Mouse (Mus musculus) myocyte (in vitro differentiated cells): ENCODE data around the gene Rgs9. TPM values are rescaled to one million over a fixed set of nuclear protein-coding genes. Genes with fewer than 3 reads are reported as not detected.

Experiments used
- H3K27me3 ChIP-seq: one replicate; pipeline ENCODE4 v1.6.1; 2011; ENCODE audit not compliant: control insufficient read depth, insufficient read depth, insufficient read length
- H3K36me3 ChIP-seq: one replicate; pipeline ENCODE4 v1.6.1; 2011; ENCODE audit not compliant: control insufficient read depth, insufficient read depth
- H3K4me2 ChIP-seq: one replicate; pipeline ENCODE4 v1.6.1; 2011; ENCODE audit warnings: low read depth, control low read depth
- H3K4me3 ChIP-seq: one replicate; pipeline ENCODE4 v1.5.1; 2011; ENCODE audit warnings: mild to moderate bottlenecking, control low read depth, moderate library complexity
- H3K79me2 ChIP-seq: one replicate; pipeline ENCODE4 v1.6.1; 2011; ENCODE audit not compliant: control insufficient read depth, insufficient read depth
- H3ac ChIP-seq: one replicate; pipeline ENCODE4 v1.6.1; 2011; ENCODE audit not compliant: control insufficient read depth, insufficient read length
- CEBPB ChIP-seq: IDR thresholded peaks from 2 replicates; pipeline ENCODE4 v1.6.1; 2011; ENCODE audit warnings: mild to moderate bottlenecking, moderate library complexity; ENCODE audit not compliant: poor library complexity, insufficient read depth, severe bottlenecking
- E2F4 ChIP-seq: IDR thresholded peaks from one replicate; pipeline ENCODE4 v1.6.1; 2011; ENCODE audit warnings: mild to moderate bottlenecking, control low read depth, moderate library complexity; ENCODE audit not compliant: insufficient read depth
- MAX ChIP-seq: IDR thresholded peaks from one replicate; pipeline ENCODE4 v1.6.1; 2011; ENCODE audit warnings: low read depth, mild to moderate bottlenecking, control low read depth
- MYOD1 ChIP-seq, 3 experiments: IDR thresholded peaks; one replicate each; pipeline ENCODE4 v1.6.1; 2011; ENCODE audit warnings: control low read depth in 2 of 3, low read depth in 2 of 3, mild to moderate bottlenecking in 2 of 3, moderate library complexity in 1 of 3; ENCODE audit not compliant: insufficient read length in 2 of 3, control insufficient read depth in 1 of 3
- MYOG ChIP-seq, 3 experiments: IDR thresholded peaks; one replicate each; pipeline ENCODE4 v1.6.1; 2011; ENCODE audit warnings: control low read depth in 2 of 3, low read depth in 2 of 3, mild to moderate bottlenecking in 2 of 3; ENCODE audit not compliant: insufficient read length in 2 of 3, control insufficient read depth in 1 of 3, insufficient read depth in 1 of 3
- POLR2A ChIP-seq: IDR thresholded peaks from one replicate; pipeline ENCODE4 v1.6.1; 2011; ENCODE audit warnings: low read depth, mild to moderate bottlenecking, control low read depth, moderate library complexity; ENCODE audit not compliant: insufficient read length
- POLR2AphosphoS2 ChIP-seq: IDR thresholded peaks from one replicate; pipeline ENCODE4 v1.6.1; 2011; ENCODE audit warnings: low read depth, control low read depth; ENCODE audit not compliant: insufficient read length
- REST ChIP-seq: IDR thresholded peaks from one replicate; pipeline ENCODE4 v1.6.1; 2011; ENCODE audit warnings: mild to moderate bottlenecking, control low read depth, moderate library complexity; ENCODE audit not compliant: insufficient read depth, insufficient read length
- SRF ChIP-seq: IDR thresholded peaks from one replicate; pipeline ENCODE4 v1.6.1; 2011; ENCODE audit warnings: low read depth; ENCODE audit not compliant: control insufficient read depth, insufficient read length
- TCF12 ChIP-seq: IDR thresholded peaks from one replicate; pipeline ENCODE4 v1.6.1; 2011; ENCODE audit warnings: mild to moderate bottlenecking, control low read depth; ENCODE audit not compliant: poor library complexity, insufficient read depth, severe bottlenecking
- TCF3 ChIP-seq: IDR thresholded peaks from one replicate; pipeline ENCODE4 v1.6.1; 2011; ENCODE audit warnings: low read depth, control low read depth; ENCODE audit not compliant: insufficient read length
- USF1 ChIP-seq: IDR thresholded peaks from one replicate; pipeline ENCODE4 v1.6.1; 2011; ENCODE audit warnings: low read depth, mild to moderate bottlenecking, control low read depth, moderate library complexity
- polyA plus RNA-seq: library from polyadenylated mRNA; unstranded; fragments of >200 nt; fragmentation: generic; extraction: Trizol; gene quantifications from one replicate; pipeline ENCODE4 v1.2.1, GENCODE M21; 2012; ENCODE audit warnings: missing spikeins

Gene Rgs9
- polyA plus RNA-seq, 1 experiment = not detected

GRCm38 (mm10) chr11:109238671-109239070 is 59.3 kb downstream of the Rgs9 start:
- no peaks in the 10 kb centered on the region for H3K79me2 ChIP-seq
- no peak overlapping the region for H3K4me2 ChIP-seq
- TF ChIP-seq REST (no peak), USF1 (no peak), CEBPB (no peak), E2F4 (no peak), SRF (no peak), POLR2A (no peak), TCF12 (no peak), MAX (no peak), MYOD1 (IDR thresholded peaks at IDR 0.05; ENCODE audit: control insufficient read depth in 1 of 3, insufficient read length in 2 of 3, low read depth in 2 of 3) (no peak)
- no peaks in the 10 kb centered on the region for H3K36me3 ChIP-seq
- peaks cover 5% of the 10 kb centered on the region for H3K27me3 ChIP-seq
- no peak overlapping the region for H3ac ChIP-seq
- no peak overlapping the region for H3K4me3 ChIP-seq

GRCm38 (mm10) chr11:109237796-109238195 is 60.1 kb downstream of the Rgs9 start:
- Histone ChIP-seq H3ac (no peak overlapping the region), H3K79me2 (no peaks in the 10 kb centered on the region), H3K4me2 (no peak overlapping the region), H3K36me3 (no peaks in the 10 kb centered on the region), H3K27me3 (peaks cover 5% of the 10 kb centered on the region), H3K4me3 (no peak overlapping the region)
- no peak for TF ChIP-seq POLR2AphosphoS2
- no peak for TF ChIP-seq TCF12
- TF ChIP-seq CEBPB = no peak
- TF ChIP-seq REST = no peak
- no peak for TF ChIP-seq USF1
- TF ChIP-seq MAX = no peak
- TF ChIP-seq POLR2A = no peak
- no peak for TF ChIP-seq MYOG (IDR thresholded peaks at IDR 0.05; ENCODE audit: control insufficient read depth in 1 of 3, insufficient read depth in 1 of 3, insufficient read length in 2 of 3, low read depth in 2 of 3)
- no peak for TF ChIP-seq E2F4
- no peak for TF ChIP-seq SRF
- no peak for TF ChIP-seq MYOD1 (IDR thresholded peaks at IDR 0.05; ENCODE audit: control insufficient read depth in 1 of 3, insufficient read length in 2 of 3, low read depth in 2 of 3)
- no peak for TF ChIP-seq TCF3

DNA sequence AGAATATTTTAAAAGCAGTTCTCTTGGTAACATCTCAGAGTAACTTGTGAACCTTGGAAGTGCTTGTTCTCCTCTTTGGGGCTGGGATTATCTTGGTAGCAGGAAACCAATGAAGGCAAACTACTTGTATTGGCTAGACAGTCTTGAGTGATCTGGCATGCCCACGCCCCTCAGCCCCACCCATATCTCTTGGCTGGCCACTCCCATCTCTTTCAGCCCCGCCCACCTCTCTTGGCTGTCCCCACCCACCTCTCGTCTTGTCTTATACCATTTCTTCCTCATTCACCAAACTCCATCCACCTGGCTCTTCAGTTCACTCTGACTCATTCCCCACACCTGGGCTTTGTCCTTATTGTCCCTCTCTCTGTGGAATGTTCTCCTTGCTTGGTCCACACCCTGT is 64.3 kb downstream of the Rgs9 start:
- no peak overlapping the region for H3K4me3 ChIP-seq
- TF ChIP-seq CEBPB = no peak
- no peak for TF ChIP-seq MYOG (IDR thresholded peaks at IDR 0.05; ENCODE audit: control insufficient read depth in 1 of 3, insufficient read depth in 1 of 3, insufficient read length in 2 of 3, low read depth in 2 of 3)
- TF ChIP-seq REST = no peak
- peaks cover 5% of the 10 kb centered on the region for H3K27me3 ChIP-seq
- no peaks in the 10 kb centered on the region for H3K79me2 ChIP-seq
- H3ac ChIP-seq = no peak overlapping the region
- no peak overlapping the region for H3K4me2 ChIP-seq
- no peaks in the 10 kb centered on the region for H3K36me3 ChIP-seq

GRCm38 (mm10) chr11:109232811-109233210 is 65.1 kb downstream of the Rgs9 start:
- Histone ChIP-seq H3ac (no peak overlapping the region), H3K79me2 (no peaks in the 10 kb centered on the region), H3K27me3 (peaks cover 5% of the 10 kb centered on the region), H3K4me3 (no peak overlapping the region), H3K4me2 (no peak overlapping the region), H3K36me3 (no peaks in the 10 kb centered on the region)
- TF ChIP-seq SRF (no peak), CEBPB (no peak), MYOG (IDR thresholded peaks at IDR 0.05; ENCODE audit: control insufficient read depth in 1 of 3, insufficient read depth in 1 of 3, insufficient read length in 2 of 3, low read depth in 2 of 3) (no peak), POLR2AphosphoS2 (no peak), USF1 (no peak), TCF12 (no peak), E2F4 (no peak), POLR2A (no peak)

DNA sequence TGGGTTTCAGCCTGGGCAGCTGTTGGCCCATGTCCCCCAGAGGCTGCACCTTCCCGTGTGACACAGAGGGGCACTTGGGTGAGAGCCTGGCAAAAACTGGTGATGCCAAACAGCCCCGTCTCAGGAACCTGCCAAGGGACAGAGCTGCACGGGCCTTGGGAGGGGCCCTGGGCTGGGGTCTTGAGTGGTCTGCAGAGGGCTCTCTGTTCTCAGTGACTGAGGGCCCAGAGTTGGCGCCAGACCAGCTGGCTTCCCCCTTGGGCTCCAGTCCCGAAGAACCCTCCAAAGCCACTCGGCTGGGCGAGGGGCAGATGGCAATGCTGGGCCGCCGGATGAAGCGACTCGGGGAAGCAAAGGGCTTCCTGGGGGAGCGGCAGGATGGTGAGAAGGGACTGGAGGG is 70.8 kb downstream of the Rgs9 start:
- no peaks in the 10 kb centered on the region for H3K36me3 ChIP-seq

More for the DNA sequence above, 70.8 kb downstream of the Rgs9 start:
- Histone ChIP-seq H3K4me3 (no peak overlapping the region), H3ac (no peak overlapping the region), H3K79me2 (no peaks in the 10 kb centered on the region), H3K27me3 (no peaks in the 10 kb centered on the region), H3K4me2 (no peak overlapping the region)
- no peak for TF ChIP-seq MAX
- no peak for TF ChIP-seq USF1
- TF ChIP-seq TCF12 = no peak
- TF ChIP-seq SRF = no peak
- TF ChIP-seq MYOD1 (IDR thresholded peaks at IDR 0.05; ENCODE audit: control insufficient read depth in 1 of 3, insufficient read length in 2 of 3, low read depth in 2 of 3) = no peak
- TF ChIP-seq E2F4 = no peak
- no peak for TF ChIP-seq POLR2A
- TF ChIP-seq MYOG (IDR thresholded peaks at IDR 0.05; ENCODE audit: control insufficient read depth in 1 of 3, insufficient read depth in 1 of 3, insufficient read length in 2 of 3, low read depth in 2 of 3) = no peak
- TF ChIP-seq POLR2AphosphoS2 = no peak
- TF ChIP-seq CEBPB = no peak
- TF ChIP-seq TCF3 = no peak
